ENCODE assay signal across 17 mouse cellular contexts in the genomic region with DNA sequence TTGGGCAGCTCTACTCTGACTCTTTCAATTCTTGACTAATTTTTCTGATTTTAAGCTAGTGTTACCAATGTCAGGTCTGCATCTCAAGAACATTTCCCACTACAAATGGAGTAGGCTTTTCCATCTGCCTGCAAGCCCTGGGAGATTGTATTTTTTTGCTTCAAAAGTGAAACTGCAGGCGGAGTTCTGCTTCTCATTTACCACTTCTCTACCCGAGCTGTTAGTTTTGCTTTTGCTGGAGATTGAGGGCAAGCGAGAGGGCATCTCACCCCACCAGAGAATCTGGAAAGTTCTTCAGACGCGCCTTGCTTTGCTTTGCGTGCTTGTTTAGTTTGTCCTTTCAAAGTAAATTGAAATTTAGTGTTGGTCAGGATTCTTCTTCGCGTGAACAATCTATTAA. TPM values are rescaled to one million over a fixed set of nuclear protein-coding genes. Genes with fewer than 3 reads are reported as not detected.
DNase-seq lines count a peak whose midpoint lies in the region; ATAC-seq and TF ChIP-seq lines count a peak whose summit lies in the region.
"Had no signal": no experiment of that assay in that cellular context is flagged by ENCODE, and none has a peak within 500 bp of the region (broad histone marks: within the 10 kb centered on the region; RNA-seq: fewer than 3 reads in every experiment).

No protein-coding gene starts in this region.

- no peak overlapping the region for H3K27ac ChIP-seq in intestine, postnatal 0 days (ENCODE audit: low read depth, low read length)
- H3K27ac ChIP-seq in intestine, embryonic 15.5 days: no peak overlapping the region
- H3K27ac ChIP-seq in bone marrow, adult 2 months (ENCODE audit: control insufficient read depth, insufficient read depth, low read depth, low read length, poor library complexity): no peak overlapping the region
- H3K27ac ChIP-seq: forebrain, embryonic 10.5 days; limb, embryonic 12.5 days had no signal

- no peaks in the 10 kb centered on the region for H3K36me3 ChIP-seq in intestine, postnatal 0 days (ENCODE audit: control insufficient read depth, insufficient read depth)
- no peaks in the 10 kb centered on the region for H3K36me3 ChIP-seq in intestine, embryonic 15.5 days
- H3K36me3 ChIP-seq: forebrain, embryonic 10.5 days; limb, embryonic 12.5 days had no signal

- WGBS in intestine, postnatal 0 days: 62% methylated on average over 8 of the region's 8 CpGs
- 68% methylated on average over 8 of the region's 8 CpGs for WGBS in intestine, embryonic 15.5 days
- WGBS in bone marrow, adult 2 months: 8% methylated on average over 8 of the region's 8 CpGs

- no peak for ATAC-seq in intestine, postnatal 0 days
- ATAC-seq in intestine, embryonic 15.5 days: no peak
- peak; percentile 85 for ATAC-seq in megakaryocyte progenitor cell, adult 5-6 weeks (replicated peaks; ENCODE audit: poor library complexity)

- H3K9me3 ChIP-seq in intestine, postnatal 0 days (ENCODE audit: control insufficient read depth): no peaks in the 10 kb centered on the region
- H3K9me3 ChIP-seq in intestine, embryonic 15.5 days: no peaks in the 10 kb centered on the region
- H3K9me3 ChIP-seq: forebrain, embryonic 10.5 days; limb, embryonic 12.5 days had no signal

- H3K4me1 ChIP-seq in intestine, postnatal 0 days (replicated peaks; ENCODE audit: control insufficient read depth, insufficient read depth, low read length): no peaks in the 10 kb centered on the region; the same call in 1 of the 2 replicates
- H3K4me1 ChIP-seq in intestine, embryonic 15.5 days (replicated peaks): no peaks in the 10 kb centered on the region
- no peaks in the 10 kb centered on the region for H3K4me1 ChIP-seq in bone marrow, adult 2 months (ENCODE audit: control insufficient read depth, insufficient read depth, low read length)
- H3K4me1 ChIP-seq: limb, embryonic 12.5 days had no signal

- no peaks in the 10 kb centered on the region for H3K27me3 ChIP-seq in intestine, postnatal 0 days (replicated peaks; ENCODE audit: control insufficient read depth, insufficient read depth, low read length)
- no peaks in the 10 kb centered on the region for H3K27me3 ChIP-seq in intestine, embryonic 15.5 days (replicated peaks)
- H3K27me3 ChIP-seq: limb, embryonic 12.5 days had no signal

- H3K4me3 ChIP-seq in intestine, postnatal 0 days (ENCODE audit: low read depth, low read length): no peak overlapping the region
- H3K4me3 ChIP-seq in intestine, embryonic 15.5 days (replicated peaks): no peak overlapping the region
- peak overlapping the region; percentile 45 for H3K4me3 ChIP-seq in bone marrow, adult 2 months (replicated peaks; ENCODE audit: control insufficient read depth, low read depth, low read length)
- H3K4me3 ChIP-seq: forebrain, embryonic 10.5 days; limb, embryonic 12.5 days had no signal

- DNase-seq in B cell, adult 2 months: peak; percentile 36 to 40
- no peak for DNase-seq in adrenal gland, postnatal 25 days
- no peak for DNase-seq in right cerebral cortex, postnatal 10 days (ENCODE audit: low spot score in 2 of 2)
- no peak for DNase-seq in layer of hippocampus, adult 9-11 months
- DNase-seq: gastrocnemius, postnatal 14 days; kidney, adult 8-10 months; thymus, postnatal 25 days had no signal

- peak overlapping the region; percentile 43 for H3K4me2 ChIP-seq in intestine, postnatal 0 days (replicated peaks; ENCODE audit: low read depth)
- no peak overlapping the region for H3K4me2 ChIP-seq in intestine, embryonic 15.5 days (replicated peaks)
- H3K4me2 ChIP-seq: limb, embryonic 12.5 days; midbrain, embryonic 11.5 days had no signal

- H3K9ac ChIP-seq in intestine, postnatal 0 days (ENCODE audit: low read depth, low read length): no peak overlapping the region
- no peak overlapping the region for H3K9ac ChIP-seq in intestine, embryonic 15.5 days
- H3K9ac ChIP-seq: limb, embryonic 12.5 days had no signal

- TF ChIP-seq POLR2A in bone marrow, adult 2 months (IDR thresholded peaks at IDR 0.05; ENCODE audit: borderline replicate concordance, control insufficient read depth, low read depth, low read length): no peak

- no peak for TF ChIP-seq CTCF in intestine, postnatal 0 days (IDR thresholded peaks at IDR 0.05; ENCODE audit: low read depth)
- TF ChIP-seq CTCF in bone marrow, adult 2 months (IDR thresholded peaks at IDR 0.05; ENCODE audit: control insufficient read depth, insufficient read depth, low read length): no peak

RNA-seq across cellular contexts. Expression of gene Gpr15, which starts 6.6 kb away (rescaled TPM):
- 0.20 and 0.34 TPM in 2 replicates for polyA plus RNA-seq in intestine, postnatal 0 days (2015; fragmentation: Nextera tagmentation; extraction: Ambion mirVana)
- 0.14 TPM in 1 of 2 replicates, not detected in the other for polyA plus RNA-seq in intestine, embryonic 15.5 days (2015; fragmentation: Nextera tagmentation; extraction: Ambion mirVana)
- 0.79 TPM in 1 of 2 replicates, not detected in the other for polyA plus RNA-seq in bone marrow, adult 2 months (2011; ENCODE audit: insufficient read depth, insufficient read length, low replicate concordance, missing spikeins)
- 0.86 and 1.1 TPM in 2 replicates for total RNA-seq in megakaryocyte progenitor cell, adult 5-6 weeks (2015)
- 0.78 and 2.0 TPM in 2 replicates for total RNA-seq in megakaryocyte progenitor cell, adult 5-6 weeks (2017)
- total RNA-seq in adrenal gland, postnatal 25 days (2021): not detected in 2 replicates
- total RNA-seq: gastrocnemius, postnatal 14 days had no signal
- polyA plus RNA-seq: cortical plate, adult 2 months; forebrain, embryonic 10.5 days; limb, embryonic 12.5 days; midbrain, embryonic 11.5 days; neural tube, embryonic 14.5 days had no signal

RNA-seq across cellular contexts. Expression of gene Cldnd1, which starts 15.5 kb away (rescaled TPM):
- 86.0 and 86.1 TPM in 2 replicates for polyA plus RNA-seq in intestine, postnatal 0 days (2015; fragmentation: Nextera tagmentation; extraction: Ambion mirVana)
- polyA plus RNA-seq in intestine, embryonic 15.5 days (2015; fragmentation: Nextera tagmentation; extraction: Ambion mirVana): 95.7 and 97.6 TPM in 2 replicates
- 5.3 and 5.4 TPM in 2 replicates for polyA plus RNA-seq in bone marrow, adult 2 months (2011; ENCODE audit: insufficient read depth, insufficient read length, low replicate concordance, missing spikeins)
- total RNA-seq in megakaryocyte progenitor cell, adult 5-6 weeks (2015): 41.5 and 62.0 TPM in 2 replicates
- total RNA-seq in megakaryocyte progenitor cell, adult 5-6 weeks (2017): 14.3 and 17.6 TPM in 2 replicates
- total RNA-seq in adrenal gland, postnatal 25 days (2021): 59.3 and 65.5 TPM in 2 replicates

RNA-seq across cellular contexts. Expression of gene Cpox, which starts 42.1 kb away (rescaled TPM):
- polyA plus RNA-seq in intestine, postnatal 0 days (2015; fragmentation: Nextera tagmentation; extraction: Ambion mirVana): 54.5 and 56.7 TPM in 2 replicates
- polyA plus RNA-seq in intestine, embryonic 15.5 days (2015; fragmentation: Nextera tagmentation; extraction: Ambion mirVana): 58.4 and 71.3 TPM in 2 replicates
- 68.6 and 121 TPM in 2 replicates for polyA plus RNA-seq in bone marrow, adult 2 months (2011; ENCODE audit: insufficient read depth, insufficient read length, low replicate concordance, missing spikeins)
- total RNA-seq in megakaryocyte progenitor cell, adult 5-6 weeks (2015): 68.8 and 73.1 TPM in 2 replicates
- 28.9 and 34.3 TPM in 2 replicates for total RNA-seq in megakaryocyte progenitor cell, adult 5-6 weeks (2017)
- total RNA-seq in adrenal gland, postnatal 25 days (2021): 15.8 and 19.6 TPM in 2 replicates

RNA-seq across cellular contexts. Expression of gene Olfr172, which starts 50.8 kb away (rescaled TPM):
- polyA plus RNA-seq in intestine, postnatal 0 days (2015; fragmentation: Nextera tagmentation; extraction: Ambion mirVana): not detected in 2 replicates
- not detected in 2 replicates for polyA plus RNA-seq in intestine, embryonic 15.5 days (2015; fragmentation: Nextera tagmentation; extraction: Ambion mirVana)
- not detected in 2 replicates for polyA plus RNA-seq in bone marrow, adult 2 months (2011; ENCODE audit: insufficient read depth, insufficient read length, low replicate concordance, missing spikeins)
- not detected in 2 replicates for total RNA-seq in megakaryocyte progenitor cell, adult 5-6 weeks (2015)
- total RNA-seq in megakaryocyte progenitor cell, adult 5-6 weeks (2017): not detected in 2 replicates
- total RNA-seq in adrenal gland, postnatal 25 days (2021): not detected in 2 replicates
- total RNA-seq: gastrocnemius, postnatal 14 days had no signal
- polyA plus RNA-seq: cortical plate, adult 2 months; forebrain, embryonic 10.5 days; heart, postnatal 0 days; limb, embryonic 12.5 days; midbrain, embryonic 11.5 days; neural tube, embryonic 14.5 days had no signal

Comparison
In these comparisons a context has a peak if more than half of its experiments do, and no peak if none do; other contexts are left out.
1. DNase-seq: peak in B cell, adult 2 months (2 of 2); none in adrenal gland, postnatal 25 days (single experiment), right cerebral cortex, postnatal 10 days (0 of 2) and layer of hippocampus, adult 9-11 months (single experiment).
2. RNA of gene Cldnd1, which starts 15.5 kb away (polyA plus RNA-seq): 95.7 to 97.6 TPM in intestine, embryonic 15.5 days and 86.0 to 86.1 TPM in intestine, postnatal 0 days; 5.3 to 5.4 TPM in bone marrow, adult 2 months; every median in the first group is over 10 times any median in the second.